Mouse (Mus musculus) hindbrain, embryonic 16.5 days (tissue): ENCODE measurements at regions not wholly inside any gene's neighbourhood (a gene's known extent, or its start where the extent isn't known, plus 50 kb on each side); places are given as distances from the start of the nearest gene placed in this dataset.

ENCODE experiments used
- ATAC-seq: fragments of 200-750 bp; cut with Nextera tagmentation; 2 replicates; pipeline ENCODE4 v1.8.0; 2017; ENCODE audit warnings: moderate TSS enrichment, moderate library complexity
- H3K27ac ChIP-seq: fragments of 300-500 bp; sonication (generic); 2 replicates; pipeline ENCODE4 v1.5.1; 2014; ENCODE audit warnings: low read depth, mild to moderate bottlenecking, control low read depth, low read length, moderate library complexity
- H3K27me3 ChIP-seq: fragments of 300-500 bp; sonication (generic); replicated peaks from 2 replicates; pipeline ENCODE4 v1.6.1; 2014; ENCODE audit warnings: low read length; ENCODE audit not compliant: control insufficient read depth, insufficient read depth
- H3K36me3 ChIP-seq: fragments of 300-500 bp; sonication (generic); 2 replicates; pipeline ENCODE4 v1.6.1; 2014; ENCODE audit warnings: mild to moderate bottlenecking, low read length, moderate library complexity, mixed read lengths; ENCODE audit not compliant: control insufficient read depth, insufficient read depth
- H3K4me1 ChIP-seq: fragments of 300-500 bp; sonication (generic); 2 replicates; pipeline ENCODE4 v1.6.1; 2014; ENCODE audit warnings: low read depth, low read length; ENCODE audit not compliant: control insufficient read depth, insufficient read depth
- H3K4me2 ChIP-seq: fragments of 300-500 bp; sonication (generic); 2 replicates; pipeline ENCODE4 v1.6.1; 2014; ENCODE audit warnings: mild to moderate bottlenecking, low read length, control low read depth, moderate library complexity
- H3K4me3 ChIP-seq: fragments of 300-500 bp; sonication (generic); 2 replicates; pipeline ENCODE4 v1.5.1; 2014; ENCODE audit warnings: mild to moderate bottlenecking, low read length, control low read depth, moderate library complexity
- H3K9ac ChIP-seq: fragments of 300-500 bp; sonication (generic); 2 replicates; pipeline ENCODE4 v1.6.1; 2014; ENCODE audit warnings: low read depth, mild to moderate bottlenecking, control low read depth, low read length, moderate library complexity
- H3K9me3 ChIP-seq: fragments of 300-500 bp; sonication (generic); 2 replicates; pipeline ENCODE4 v1.6.1; 2014; ENCODE audit warnings: mild to moderate bottlenecking, low read length, moderate library complexity; ENCODE audit not compliant: control insufficient read depth
- WGBS: fragments of 180-500 bp; shearing (Covaris S2); extraction: QIAGEN DNeasy Blood & Tissue Kit; methylation state at CpG from one replicate; pipeline ENCODE4 v1.1.7; 2014; 5-methylcytosine and 5-hydroxymethylcytosine counted together

DNA sequence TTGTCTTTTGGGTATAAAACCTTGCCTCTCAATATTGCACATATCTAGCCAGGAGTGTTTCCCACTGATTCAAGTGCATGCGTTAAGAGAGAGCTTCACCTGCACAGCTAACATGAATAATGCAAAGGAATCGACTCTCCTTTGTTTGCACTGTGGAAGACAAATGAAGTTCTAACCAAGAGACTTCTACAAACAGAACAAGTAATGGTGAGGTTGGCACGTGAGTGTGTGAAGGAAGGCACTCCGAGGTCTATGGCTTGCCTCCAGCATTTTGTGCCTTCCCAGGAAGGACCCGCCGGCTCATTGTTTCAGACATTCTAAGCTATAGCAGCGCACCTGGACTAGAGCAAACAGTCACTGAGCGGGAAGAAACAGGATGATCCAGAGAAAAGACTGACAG lies 238.5 kb upstream of the Gm5148 start:
- H3K27ac ChIP-seq: no peak overlapping the region
- no peak overlapping the region for H3K9ac ChIP-seq
- 74% methylated on average over 8 of the region's 8 CpGs for WGBS
- H3K27me3 ChIP-seq: no peaks in the 10 kb centered on the region
- no peaks in the 10 kb centered on the region for H3K4me1 ChIP-seq
- H3K4me3 ChIP-seq: no peak overlapping the region
- H3K36me3 ChIP-seq: no peaks in the 10 kb centered on the region
- no peak overlapping the region for H3K4me2 ChIP-seq
- no peaks in the 10 kb centered on the region for H3K9me3 ChIP-seq
- no peak for ATAC-seq

GRCm38 (mm10) chr3:37962043-37962810 lies 237.9 kb upstream of the Gm5148 start:
- no peak for ATAC-seq

DNA sequence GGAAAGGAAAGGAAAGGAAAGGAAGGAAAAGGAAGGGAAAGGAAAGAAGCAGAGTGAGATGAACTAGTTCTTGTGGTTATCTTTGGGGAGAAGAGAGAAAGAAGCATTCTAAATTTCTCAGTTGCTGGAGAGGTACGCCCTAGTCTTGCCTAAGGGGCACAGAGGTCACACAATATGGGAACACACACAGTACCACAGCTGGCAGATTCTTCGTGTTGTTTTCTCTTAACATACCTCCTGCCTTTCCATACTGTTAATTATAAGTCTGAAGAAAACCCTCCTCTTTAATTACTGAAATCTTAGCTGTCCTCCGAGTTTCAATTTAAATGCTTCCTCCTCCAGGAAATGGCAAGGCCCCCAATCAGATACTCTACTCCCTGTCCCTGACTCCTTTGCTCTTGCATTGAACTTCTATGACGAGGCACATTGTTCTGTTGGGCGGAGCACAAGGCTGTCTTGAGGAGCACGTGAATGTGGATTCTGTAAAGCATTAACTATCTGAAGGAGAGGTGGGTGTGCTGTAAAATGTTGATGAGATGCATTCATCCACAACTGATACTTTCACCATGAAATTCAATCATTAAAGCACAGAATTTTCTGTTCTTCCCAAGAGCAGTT lies 234.2 kb upstream of the Gm5148 start:
- Histone ChIP-seq H3K4me1 (no peaks in the 10 kb centered on the region), H3K4me2 (no peak overlapping the region), H3K27ac (no peak overlapping the region), H3K9me3 (no peaks in the 10 kb centered on the region), H3K9ac (no peak overlapping the region), H3K36me3 (no peaks in the 10 kb centered on the region), H3K4me3 (no peak overlapping the region), H3K27me3 (no peaks in the 10 kb centered on the region)
- WGBS: 68% methylated on average over 6 of the region's 6 CpGs
- no peak for ATAC-seq

More at GRCm38 (mm10) chr3:37962043-37962810, 237.9 kb upstream of the Gm5148 start:
- Histone ChIP-seq H3K36me3 (no peaks in the 10 kb centered on the region), H3K9me3 (no peaks in the 10 kb centered on the region), H3K9ac (no peak overlapping the region), H3K27ac (no peak overlapping the region), H3K4me2 (no peak overlapping the region), H3K4me3 (no peak overlapping the region), H3K27me3 (no peaks in the 10 kb centered on the region), H3K4me1 (no peaks in the 10 kb centered on the region)
- WGBS: 65% methylated on average over 12 of the region's 12 CpGs

DNA sequence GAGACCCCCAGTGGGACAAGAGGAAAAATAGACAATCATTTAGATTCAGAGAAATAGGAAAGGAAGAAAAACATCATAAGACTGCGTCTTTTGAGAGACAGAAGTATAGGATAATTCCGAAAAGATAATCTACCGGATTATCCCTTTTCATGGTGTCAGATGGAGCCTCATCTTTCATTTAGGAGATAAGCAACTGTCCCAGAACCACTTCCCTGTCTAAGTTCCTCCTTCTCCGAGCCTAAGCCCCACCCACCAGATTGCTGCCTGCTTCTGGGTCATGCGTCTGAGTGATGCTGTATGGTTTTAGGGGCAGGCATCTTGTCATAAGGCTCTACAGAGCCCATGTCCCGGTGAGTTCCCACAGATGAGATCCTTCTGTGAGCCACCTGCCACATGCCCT lies 232.3 kb upstream of the Gm5148 start:
- no peak for ATAC-seq
- Histone ChIP-seq H3K4me1 (no peaks in the 10 kb centered on the region), H3K9me3 (no peaks in the 10 kb centered on the region), H3K36me3 (no peaks in the 10 kb centered on the region), H3K27me3 (no peaks in the 10 kb centered on the region), H3K27ac (no peak overlapping the region), H3K4me2 (no peak overlapping the region), H3K9ac (no peak overlapping the region), H3K4me3 (no peak overlapping the region)
- WGBS: 91% methylated on average over 6 of the region's 6 CpGs

- no peak overlapping the region for H3K9ac ChIP-seq
- no peak for ATAC-seq
- no peaks in the 10 kb centered on the region for H3K27me3 ChIP-seq
- no peaks in the 10 kb centered on the region for H3K36me3 ChIP-seq
- 71% methylated on average over 3 of the region's 3 CpGs for WGBS
- no peak overlapping the region for H3K4me3 ChIP-seq
- no peaks in the 10 kb centered on the region for H3K4me1 ChIP-seq
- no peak overlapping the region for H3K4me2 ChIP-seq
- no peak overlapping the region for H3K27ac ChIP-seq
- peaks cover 3% of the 10 kb centered on the region for H3K9me3 ChIP-seq
Measured at GRCm38 (mm10) chr3:37952891-37953290, 228.6 kb upstream of the Gm5148 start.

GRCm38 (mm10) chr3:37952251-37952650 lies 228.0 kb upstream of the Gm5148 start:
- Histone ChIP-seq H3K9ac (no peak overlapping the region), H3K27ac (no peak overlapping the region), H3K4me3 (no peak overlapping the region), H3K27me3 (no peaks in the 10 kb centered on the region), H3K9me3 (peaks cover 3% of the 10 kb centered on the region), H3K4me1 (no peaks in the 10 kb centered on the region), H3K36me3 (no peaks in the 10 kb centered on the region), H3K4me2 (no peak overlapping the region)
- no peak for ATAC-seq

GRCm38 (mm10) chr3:37943661-37944060 lies 219.4 kb upstream of the Gm5148 start:
- Histone ChIP-seq H3K4me3 (no peak overlapping the region), H3K27me3 (no peaks in the 10 kb centered on the region), H3K9me3 (no peaks in the 10 kb centered on the region), H3K27ac (no peak overlapping the region), H3K4me2 (no peak overlapping the region), H3K9ac (no peak overlapping the region), H3K4me1 (no peaks in the 10 kb centered on the region), H3K36me3 (no peaks in the 10 kb centered on the region)
- no peak for ATAC-seq

- Histone ChIP-seq H3K9ac (no peak overlapping the region), H3K27ac (no peak overlapping the region), H3K4me1 (no peaks in the 10 kb centered on the region), H3K27me3 (no peaks in the 10 kb centered on the region), H3K9me3 (no peaks in the 10 kb centered on the region), H3K4me3 (no peak overlapping the region), H3K4me2 (no peak overlapping the region), H3K36me3 (no peaks in the 10 kb centered on the region)
- ATAC-seq: no peak
- 78% methylated on average over 3 of the region's 3 CpGs for WGBS
Measured at GRCm38 (mm10) chr3:37940016-37940415, 215.7 kb upstream of the Gm5148 start.

DNA sequence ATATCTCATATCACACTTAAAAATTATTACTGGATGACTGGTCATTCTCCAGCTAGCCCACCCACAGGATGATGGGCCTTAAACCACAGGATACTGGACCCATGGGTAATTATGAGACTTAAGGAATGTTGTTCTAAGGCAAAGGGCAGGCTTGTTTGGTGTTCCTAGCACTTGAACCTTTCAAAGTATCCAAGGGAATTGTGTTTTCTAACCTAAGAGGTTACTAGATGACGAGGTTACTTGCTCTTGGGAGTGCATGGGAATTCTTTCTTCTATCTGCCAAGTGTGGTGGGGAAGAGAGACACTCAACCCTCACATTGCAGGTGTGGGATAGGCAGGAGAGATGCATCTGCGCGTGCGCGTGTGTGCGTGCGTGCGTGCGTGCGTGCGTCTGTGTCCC lies 214.6 kb upstream of the Gm5148 start:
- no peaks in the 10 kb centered on the region for H3K9me3 ChIP-seq
- H3K9ac ChIP-seq: no peak overlapping the region
- 97% methylated on average over 11 of the region's 11 CpGs for WGBS
- no peaks in the 10 kb centered on the region for H3K36me3 ChIP-seq
- H3K27me3 ChIP-seq: no peaks in the 10 kb centered on the region
- no peak overlapping the region for H3K27ac ChIP-seq
- no peak overlapping the region for H3K4me2 ChIP-seq
- no peaks in the 10 kb centered on the region for H3K4me1 ChIP-seq
- no peak for ATAC-seq
- no peak overlapping the region for H3K4me3 ChIP-seq
